Mouse (Mus musculus) lung, adult 2 months (tissue): Measurements from ENCODE around the gene Gpr119.
A peak's percentile ranks its signal among the peaks of the same experiment; 100 is the strongest.

Experiments used
- CTCF ChIP-seq: fragments of 200-500 bp; IDR thresholded peaks from 2 replicates; pipeline ENCODE4 v1.5.1; 2011; ENCODE audit warnings: mild to moderate bottlenecking, low read length, control low read depth; ENCODE audit not compliant: insufficient read depth
- POLR2A ChIP-seq: fragments of 200-500 bp; IDR thresholded peaks from 2 replicates; pipeline ENCODE4 v1.6.1; 2011; ENCODE audit warnings: low read depth, mild to moderate bottlenecking, control low read depth, low read length, borderline replicate concordance; ENCODE audit errors: extremely low read depth

- TF ChIP-seq POLR2A: no peak
- peak; percentile 30; the same call in 1 of the 2 replicates for TF ChIP-seq CTCF
Measured at GRCm38 (mm10) chrX:48683451-48683850, 9.2 kb upstream of the Gpr119 start.
